Mouse (Mus musculus) forebrain, embryonic 13.5 days (tissue): ENCODE measurements around the gene Zfand3. TPM values are rescaled to one million over a fixed set of nuclear protein-coding genes. Genes with fewer than 3 reads are reported as not detected.

Source experiments
- ATAC-seq: fragments of 200-750 bp; cut with Nextera tagmentation; 2 replicates; pipeline ENCODE4 v1.8.0; 2017
- H3K27ac ChIP-seq: fragments of 300-500 bp; sonication (generic); 2 replicates; pipeline ENCODE4 v1.5.1; 2015; ENCODE audit warnings: inconsistent platforms, mild to moderate bottlenecking, moderate library complexity
- H3K27me3 ChIP-seq: fragments of 300-500 bp; sonication (generic); 2 replicates; pipeline ENCODE4 v1.6.1; 2015; ENCODE audit warnings: mild to moderate bottlenecking, inconsistent platforms
- H3K36me3 ChIP-seq: fragments of 300-500 bp; sonication (generic); 2 replicates; pipeline ENCODE4 v1.6.1; 2015; ENCODE audit warnings: mild to moderate bottlenecking, inconsistent platforms; ENCODE audit not compliant: poor library complexity, severe bottlenecking
- H3K4me1 ChIP-seq: fragments of 300-500 bp; sonication (generic); 2 replicates; pipeline ENCODE4 v1.6.1; 2015; ENCODE audit warnings: inconsistent platforms
- H3K4me2 ChIP-seq: fragments of 300-500 bp; sonication (generic); 2 replicates; pipeline ENCODE4 v1.6.1; 2015; ENCODE audit warnings: inconsistent platforms, mild to moderate bottlenecking, moderate library complexity
- H3K4me3 ChIP-seq: fragments of 300-500 bp; sonication (generic); 2 replicates; pipeline ENCODE4 v1.5.1; 2015; ENCODE audit warnings: mild to moderate bottlenecking, inconsistent platforms
- H3K9ac ChIP-seq: fragments of 300-500 bp; sonication (generic); 2 replicates; pipeline ENCODE4 v1.6.1; 2015; ENCODE audit warnings: mild to moderate bottlenecking, inconsistent platforms
- H3K9me3 ChIP-seq: fragments of 300-500 bp; sonication (generic); replicated peaks from 2 replicates; pipeline ENCODE4 v1.6.1; 2016; ENCODE audit warnings: inconsistent platforms
- WGBS: fragments of 180-500 bp; shearing (Covaris S2); methylation state at CpG from one replicate; pipeline ENCODE4 v1.1.7; 2015; 5-methylcytosine and 5-hydroxymethylcytosine counted together
- polyA plus RNA-seq: library from polyadenylated mRNA; unstranded; fragments of >200 nt; fragmentation: Nextera tagmentation; extraction: Ambion mirVana; gene quantifications from 2 replicates; pipeline ENCODE4 v1.2.1, GENCODE M21; 2015

The Zfand3 gene
- polyA plus RNA-seq, 1 experiment from 2014 or later, result 63.3 TPM

DNA sequence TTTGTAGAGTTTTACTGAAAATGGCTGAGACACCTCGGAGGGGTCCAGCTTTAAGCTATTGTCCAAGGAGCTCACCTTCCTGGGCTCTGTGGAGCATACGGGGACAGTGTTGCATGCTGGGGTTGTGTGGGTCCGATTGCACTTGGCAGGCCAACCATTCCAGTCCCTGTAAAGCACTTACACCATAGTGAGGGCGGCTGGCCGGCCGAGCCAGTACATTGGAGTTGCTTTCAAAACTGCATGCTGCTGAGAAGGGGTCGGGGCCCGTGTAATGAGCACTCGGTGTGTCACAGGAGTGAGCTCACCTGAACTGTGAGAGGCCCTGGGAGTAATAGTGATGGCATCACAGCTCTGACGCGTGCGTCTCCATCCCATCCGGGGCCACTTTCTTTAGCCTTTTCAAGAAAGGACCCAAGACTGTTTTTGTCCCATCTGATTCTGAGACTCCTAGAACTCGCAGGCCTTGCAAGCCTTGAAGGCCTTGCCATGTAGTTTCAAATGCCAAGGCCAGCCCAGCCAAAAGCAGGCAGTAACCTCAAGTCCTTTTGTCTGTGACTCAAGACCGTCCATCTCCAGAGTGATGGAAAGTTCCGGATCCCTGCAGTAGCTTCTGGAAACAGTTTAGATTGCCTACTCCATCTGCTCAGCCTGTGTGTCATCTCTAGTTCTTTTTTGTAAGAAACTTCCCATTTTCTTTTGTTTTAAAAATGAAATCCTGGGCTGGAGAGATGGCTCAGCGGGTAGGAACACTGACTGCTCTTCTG is 200.7 kb downstream of the Zfand3 start:
- 92% methylated on average over 17 of the region's 17 CpGs for WGBS
- Histone ChIP-seq H3K9ac (no peak overlapping the region), H3K36me3 (peaks cover 24% of the 10 kb centered on the region), H3K4me2 (no peak overlapping the region), H3K27me3 (no peaks in the 10 kb centered on the region), H3K4me3 (no peak overlapping the region), H3K9me3 (no peaks in the 10 kb centered on the region), H3K4me1 (peaks cover 61% of the 10 kb centered on the region), H3K27ac (0 out of 2 replicates have a peak overlapping the region, but pooled peaks have one; percentile 35)
- ATAC-seq, result no peak

DNA sequence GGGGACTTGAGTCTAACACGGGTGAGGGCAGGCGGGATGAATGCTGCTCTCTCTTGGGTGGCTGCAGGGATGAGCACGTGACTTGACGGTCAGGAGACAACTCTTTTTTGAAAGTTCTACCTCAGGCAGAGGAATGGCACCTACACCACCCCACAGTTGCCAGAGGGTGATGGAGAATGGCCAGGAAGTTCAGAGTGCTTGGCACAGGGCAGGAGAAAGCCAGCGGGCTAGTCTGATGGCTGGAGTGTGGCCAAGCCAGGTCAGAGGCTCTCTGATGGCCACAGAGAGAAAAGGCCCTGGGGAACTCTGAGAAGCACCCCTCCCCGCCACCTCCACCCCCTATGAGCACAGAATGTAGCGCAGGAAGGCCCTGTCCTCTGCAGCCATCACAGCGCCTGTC is 205.7 kb downstream of the Zfand3 start:
- no peak overlapping the region for H3K4me2 ChIP-seq
- H3K9ac ChIP-seq, result no peak overlapping the region
- WGBS, result 94% methylated on average over 8 of the region's 8 CpGs
- H3K4me3 ChIP-seq, result no peak overlapping the region
- no peaks in the 10 kb centered on the region for H3K27me3 ChIP-seq
- no peaks in the 10 kb centered on the region for H3K9me3 ChIP-seq
- H3K36me3 ChIP-seq, result peaks cover 57% of the 10 kb centered on the region
- H3K27ac ChIP-seq, result no peak overlapping the region
- no peak for ATAC-seq
- H3K4me1 ChIP-seq, result peaks cover 15% of the 10 kb centered on the region

DNA sequence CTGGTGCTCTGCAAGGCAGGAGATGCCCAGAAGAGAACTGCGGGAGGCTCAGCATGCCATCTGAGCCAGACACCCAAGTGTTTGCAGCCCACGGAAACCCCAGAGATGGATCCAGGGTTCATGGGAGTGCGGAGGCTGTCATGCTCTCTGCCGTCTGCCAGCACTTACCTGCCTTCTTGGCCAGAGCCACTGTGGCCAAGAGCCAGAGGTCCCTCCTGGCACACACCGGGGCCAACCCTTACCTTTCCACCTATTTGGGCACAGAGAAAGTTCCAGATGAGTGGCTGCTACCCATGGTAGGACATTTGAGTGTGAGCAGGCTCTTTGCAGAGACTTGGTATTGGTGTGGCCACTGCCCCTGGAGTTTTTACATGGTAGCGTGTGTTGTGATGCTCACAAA is 206.4 kb downstream of the Zfand3 start:
- no peak overlapping the region for H3K27ac ChIP-seq
- ATAC-seq, result no peak
- no peaks in the 10 kb centered on the region for H3K9me3 ChIP-seq
- H3K4me1 ChIP-seq, result peaks cover 11% of the 10 kb centered on the region
- peaks cover 57% of the 10 kb centered on the region for H3K36me3 ChIP-seq
- 94% methylated on average over 6 of the region's 6 CpGs for WGBS
- no peak overlapping the region for H3K4me3 ChIP-seq
- no peaks in the 10 kb centered on the region for H3K27me3 ChIP-seq
- no peak overlapping the region for H3K9ac ChIP-seq
- H3K4me2 ChIP-seq, result no peak overlapping the region

DNA sequence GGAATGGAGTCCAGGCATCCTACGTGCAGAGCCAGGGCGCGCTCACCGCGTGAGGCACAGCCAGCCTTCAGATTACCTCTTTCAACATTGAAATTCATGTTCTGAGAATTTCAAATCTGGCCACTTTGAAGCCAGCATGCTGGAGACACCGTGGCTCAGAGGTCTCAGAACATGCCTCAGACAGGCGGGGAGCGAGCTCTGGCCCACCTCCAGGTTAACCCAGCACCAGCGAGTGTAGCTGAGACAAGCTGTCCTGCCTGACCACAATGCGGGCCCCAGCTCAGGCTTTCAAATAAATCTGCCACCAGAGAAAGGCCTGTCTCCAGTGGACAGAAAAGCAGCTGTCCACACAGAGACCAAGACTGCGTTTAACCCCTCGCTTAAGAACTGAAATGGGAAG is 208.1 kb downstream of the Zfand3 start:
- Histone ChIP-seq H3K4me3 (no peak overlapping the region), H3K27ac (peak overlapping the region; percentile 6; the same call in 1 of the 2 replicates), H3K9me3 (no peaks in the 10 kb centered on the region), H3K36me3 (peaks cover 60% of the 10 kb centered on the region), H3K4me1 (0 out of 2 replicates have a peak, but pooled peaks cover 9% of the 10 kb centered on the region), H3K9ac (no peak overlapping the region), H3K4me2 (no peak overlapping the region), H3K27me3 (no peaks in the 10 kb centered on the region)
- ATAC-seq, result no peak
- WGBS, result 80% methylated on average over 12 of the region's 12 CpGs

DNA sequence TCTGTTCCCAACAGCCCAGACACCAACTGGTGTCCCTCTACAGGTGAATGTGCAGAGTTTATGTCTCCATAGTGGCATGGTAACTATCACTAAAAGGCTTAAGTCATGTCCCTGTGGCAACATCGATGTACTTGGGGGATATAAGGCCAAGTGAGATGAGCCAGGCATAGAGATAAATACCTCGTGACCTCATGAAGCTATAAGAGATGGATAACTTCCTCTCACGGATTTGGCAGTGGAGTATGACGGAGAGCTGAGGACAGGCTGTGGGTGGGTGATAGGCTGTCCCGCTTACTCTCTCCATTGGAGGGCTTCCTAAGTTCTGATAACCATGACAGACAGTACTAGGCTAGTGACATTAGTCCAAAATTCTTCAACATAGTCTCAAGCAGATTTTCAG is 208.8 kb downstream of the Zfand3 start:
- 91% methylated on average over 5 of the region's 5 CpGs for WGBS
- Histone ChIP-seq H3K27ac (no peak overlapping the region), H3K9me3 (no peaks in the 10 kb centered on the region)

GRCm38 (mm10) chr17:30214393-30214792 is 209.9 kb downstream of the Zfand3 start:
- 0 out of 2 replicates have a peak, but pooled peaks cover 9% of the 10 kb centered on the region for H3K4me1 ChIP-seq
- no peak overlapping the region for H3K4me3 ChIP-seq
- no peak for ATAC-seq
- 92% methylated on average over 6 of the region's 6 CpGs for WGBS
- H3K4me2 ChIP-seq, result no peak overlapping the region
- no peaks in the 10 kb centered on the region for H3K9me3 ChIP-seq
- no peaks in the 10 kb centered on the region for H3K27me3 ChIP-seq
- H3K36me3 ChIP-seq, result peaks cover 60% of the 10 kb centered on the region
- no peak overlapping the region for H3K27ac ChIP-seq
- H3K9ac ChIP-seq, result no peak overlapping the region

More for the DNA sequence above, 208.8 kb downstream of the Zfand3 start:
- no peak overlapping the region for H3K9ac ChIP-seq
- H3K27me3 ChIP-seq, result no peaks in the 10 kb centered on the region
- ATAC-seq, result no peak
- peaks cover 61% of the 10 kb centered on the region for H3K36me3 ChIP-seq
- H3K4me2 ChIP-seq, result no peak overlapping the region
- 0 out of 2 replicates have a peak, but pooled peaks cover 9% of the 10 kb centered on the region for H3K4me1 ChIP-seq
- no peak overlapping the region for H3K4me3 ChIP-seq

GRCm38 (mm10) chr17:30215741-30216140 is 211.2 kb downstream of the Zfand3 start:
- H3K4me2 ChIP-seq, result no peak overlapping the region
- WGBS, result 73% methylated on average over 4 of the region's 4 CpGs
- H3K9ac ChIP-seq, result no peak overlapping the region
- no peak overlapping the region; the same call in 1 of the 2 replicates for H3K27ac ChIP-seq
- H3K4me1 ChIP-seq, result 0 out of 2 replicates have a peak, but pooled peaks cover 9% of the 10 kb centered on the region
- peaks cover 51% of the 10 kb centered on the region for H3K36me3 ChIP-seq
- no peak overlapping the region for H3K4me3 ChIP-seq
- no peaks in the 10 kb centered on the region for H3K27me3 ChIP-seq
- no peak for ATAC-seq
- H3K9me3 ChIP-seq, result no peaks in the 10 kb centered on the region

- no peak overlapping the region for H3K4me3 ChIP-seq
- H3K4me1 ChIP-seq, result peaks cover 46% of the 10 kb centered on the region
- H3K9ac ChIP-seq, result no peak overlapping the region
- no peaks in the 10 kb centered on the region for H3K9me3 ChIP-seq
- ATAC-seq, result no peak
- WGBS, result 76% methylated on average over 14 of the region's 14 CpGs
- H3K36me3 ChIP-seq, result peaks cover 24% of the 10 kb centered on the region; the same call in 1 of the 2 replicates
- H3K4me2 ChIP-seq, result no peak overlapping the region
- no peaks in the 10 kb centered on the region for H3K27me3 ChIP-seq
- no peak overlapping the region for H3K27ac ChIP-seq
These were observed 217.1 kb downstream of the Zfand3 start for GRCm38 (mm10) chr17:30221677-30222076.

DNA sequence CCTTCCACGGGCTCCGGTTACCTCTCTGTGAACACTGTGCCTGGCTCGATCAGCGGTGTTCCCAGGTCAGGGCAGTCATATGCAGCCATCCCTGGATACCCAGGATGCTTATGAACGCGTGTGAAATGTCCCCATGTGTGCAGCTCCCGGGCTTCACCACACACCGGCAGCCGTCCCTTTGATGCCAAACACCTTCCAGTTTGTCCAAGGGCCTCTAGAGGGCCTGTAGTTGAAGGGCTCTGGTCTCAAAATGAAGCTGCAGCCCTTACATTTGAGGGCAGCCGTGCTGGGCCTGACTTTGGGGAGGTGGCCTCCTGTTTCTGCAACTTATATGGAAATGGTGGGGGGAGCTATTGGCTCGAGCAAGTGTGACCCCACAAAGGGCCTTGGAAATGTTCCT is 217.8 kb downstream of the Zfand3 start:
- no peak overlapping the region for H3K4me2 ChIP-seq
- no peaks in the 10 kb centered on the region for H3K27me3 ChIP-seq
- ATAC-seq, result no peak
- 70% methylated on average over 11 of the region's 11 CpGs for WGBS
- H3K4me1 ChIP-seq, result peaks cover 41% of the 10 kb centered on the region
- no peak overlapping the region for H3K4me3 ChIP-seq
- H3K36me3 ChIP-seq, result peaks cover 24% of the 10 kb centered on the region; the same call in 1 of the 2 replicates
- no peak overlapping the region for H3K9ac ChIP-seq
- no peak overlapping the region for H3K27ac ChIP-seq
- H3K9me3 ChIP-seq, result no peaks in the 10 kb centered on the region

DNA sequence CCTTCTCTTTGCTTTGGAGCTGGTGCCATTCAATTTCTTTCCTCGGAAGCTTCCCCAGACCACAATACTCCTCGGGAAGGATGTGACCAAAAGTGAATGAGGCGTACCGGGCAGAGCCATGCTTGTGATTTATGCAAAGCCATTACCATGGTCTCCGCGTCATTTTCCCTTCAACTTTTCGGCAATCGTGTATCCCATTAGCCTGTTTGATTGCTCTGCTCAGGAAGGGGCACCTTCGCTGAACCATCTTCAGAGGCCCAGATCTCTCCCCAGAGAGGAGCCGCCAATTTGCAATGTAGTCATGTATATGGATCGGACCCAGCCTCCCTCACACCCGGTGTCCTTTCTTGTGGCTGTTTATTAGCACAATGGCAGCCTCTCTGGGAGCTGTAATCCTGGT is 218.3 kb downstream of the Zfand3 start:
- WGBS, result 60% methylated on average over 12 of the region's 12 CpGs
- Histone ChIP-seq H3K27ac (no peak overlapping the region), H3K9ac (no peak overlapping the region), H3K9me3 (no peaks in the 10 kb centered on the region), H3K4me3 (no peak overlapping the region), H3K27me3 (no peaks in the 10 kb centered on the region), H3K4me2 (no peak overlapping the region), H3K4me1 (peaks cover 41% of the 10 kb centered on the region), H3K36me3 (peaks cover 19% of the 10 kb centered on the region; the same call in 1 of the 2 replicates)
- no peak for ATAC-seq

- WGBS, result 25% methylated on average over 5 of the region's 5 CpGs
- ATAC-seq, result 0 out of 2 replicates have a peak, but pooled peaks have one; percentile 46
- H3K4me1 ChIP-seq, result peaks cover 41% of the 10 kb centered on the region
- H3K4me3 ChIP-seq, result no peak overlapping the region
- H3K36me3 ChIP-seq, result no peaks in the 10 kb centered on the region
- 0 out of 2 replicates have a peak overlapping the region, but pooled peaks have one; percentile 6 for H3K9ac ChIP-seq
- no peaks in the 10 kb centered on the region for H3K9me3 ChIP-seq
- peak overlapping the region; percentile 0; the same call in 1 of the 2 replicates for H3K27ac ChIP-seq
- H3K27me3 ChIP-seq, result no peaks in the 10 kb centered on the region
- H3K4me2 ChIP-seq, result no peak overlapping the region
These were observed 220.7 kb downstream of the Zfand3 start for GRCm38 (mm10) chr17:30225030-30225740.
